In genomic region chr14:34382921-34383704, GRCm38 (mm10) we compare ENCODE assay signal across 18 mouse cellular contexts. TPM values are rescaled to one million over a fixed set of nuclear protein-coding genes. Genes with fewer than 3 reads are reported as not detected.
"Had no signal": no experiment of that assay in that cellular context is flagged by ENCODE, and none has a peak within 500 bp of the region (broad histone marks: within the 10 kb centered on the region; RNA-seq: fewer than 3 reads in every experiment).

No protein-coding gene starts in this region.

- H3K9me3 ChIP-seq: limb, embryonic 12.5 days; liver, embryonic 15.5 days; midbrain, embryonic 10.5 days; neural tube, embryonic 12.5 days had no signal

- H3K4me1 ChIP-seq: liver, embryonic 15.5 days had no signal

- H3K27ac ChIP-seq: limb, embryonic 12.5 days; liver, embryonic 15.5 days; midbrain, embryonic 10.5 days; neural tube, embryonic 12.5 days; stomach, postnatal 0 days had no signal

- H3K36me3 ChIP-seq: limb, embryonic 12.5 days; liver, embryonic 15.5 days; midbrain, embryonic 10.5 days; neural tube, embryonic 12.5 days had no signal

- H3K4me2 ChIP-seq: limb, embryonic 12.5 days; liver, embryonic 15.5 days; lung, embryonic 14.5 days; neural tube, embryonic 12.5 days had no signal

- DNase-seq: kidney, adult 8-10 months; kidney, postnatal 25 days; liver; lung, embryonic 14.5 days; lung, postnatal 10 days; lung, postnatal 4 days; midbrain, embryonic 14.5 days; thymus, postnatal 14 days had no signal

- H3K4me3 ChIP-seq: limb, embryonic 12.5 days; liver, embryonic 15.5 days; midbrain, embryonic 10.5 days; myocyte; neural tube, embryonic 12.5 days had no signal

- H3K27me3 ChIP-seq: limb, embryonic 12.5 days; liver, embryonic 15.5 days; neural tube, embryonic 12.5 days had no signal

- H3K9ac ChIP-seq: limb, embryonic 12.5 days; liver, embryonic 15.5 days; lung, embryonic 14.5 days; neural tube, embryonic 12.5 days had no signal

RNA-seq across cellular contexts. Expression of gene Mmrn2, which starts 7.8 kb away (rescaled TPM):
- total RNA-seq: megakaryocyte, adult 5-6 weeks; neutrophil, adult 5-6 weeks had no signal

RNA-seq across cellular contexts. Expression of gene Sncg, which starts 8.5 kb away (rescaled TPM):
- total RNA-seq: megakaryocyte, adult 5-6 weeks; neutrophil, adult 5-6 weeks had no signal

RNA-seq across cellular contexts. Expression of gene Fam25c, which starts 27.9 kb away (rescaled TPM):
- total RNA-seq: layer of hippocampus, postnatal 10 days; left cerebral cortex, postnatal 36 days; megakaryocyte, adult 5-6 weeks; neutrophil, adult 5-6 weeks had no signal
- polyA plus RNA-seq: limb, embryonic 12.5 days; lung, embryonic 14.5 days; midbrain, embryonic 10.5 days; midbrain, embryonic 14.5 days; myocyte; neural tube, embryonic 12.5 days had no signal
